ENCODE assay signal across 10 mouse cellular contexts in the genomic region with DNA sequence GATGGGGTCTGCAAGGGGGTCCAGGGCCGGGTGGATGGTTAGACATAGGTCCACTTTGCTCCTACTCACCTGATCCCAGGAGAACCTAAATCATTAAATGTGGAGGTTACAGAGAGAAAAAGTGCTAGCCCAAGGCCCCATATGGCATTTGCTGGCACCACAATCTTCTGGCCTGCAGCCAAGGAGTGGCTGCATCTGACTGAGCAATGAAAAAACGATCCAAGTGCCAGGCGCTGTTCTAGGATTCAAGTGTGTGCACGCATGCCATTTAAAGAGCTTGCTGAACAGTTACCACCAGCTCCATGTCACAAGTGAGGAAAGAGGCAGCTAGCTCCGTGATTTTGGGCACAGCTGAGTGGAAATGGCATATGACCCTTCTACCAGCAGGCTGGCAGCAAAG. TPM values are rescaled to one million over a fixed set of nuclear protein-coding genes. Genes with fewer than 3 reads are reported as not detected.
DNase-seq lines count a peak whose midpoint lies in the region; ATAC-seq and TF ChIP-seq lines count a peak whose summit lies in the region.
"Had no signal": no experiment of that assay in that cellular context is flagged by ENCODE, and none has a peak within 500 bp of the region (broad histone marks: within the 10 kb centered on the region; RNA-seq: fewer than 3 reads in every experiment).

No protein-coding gene starts in this region.

- H3K9me3 ChIP-seq in intestine, embryonic 16.5 days (ENCODE audit: control insufficient read depth, low read length) = no peaks in the 10 kb centered on the region
- H3K9me3 ChIP-seq: hindbrain, embryonic 15.5 days had no signal

- H3K4me3 ChIP-seq in gastrocnemius, adult 2 months = no peak overlapping the region
- H3K4me3 ChIP-seq in intestine, embryonic 16.5 days (ENCODE audit: low read length) = no peak overlapping the region
- H3K4me3 ChIP-seq: hindbrain, embryonic 15.5 days had no signal

- no peak for TF ChIP-seq CTCF in gastrocnemius, adult 2 months (IDR thresholded peaks at IDR 0.05)

- peak; percentile 54 for DNase-seq in gastrocnemius, adult 2 months
- DNase-seq in gastrocnemius, adult 18-20 months (ENCODE audit: low spot score) = no peak
- DNase-seq in urinary bladder, postnatal 14 days (ENCODE audit: low spot score) = peak; percentile 37
- DNase-seq in urinary bladder, adult 18-20 months (ENCODE audit: low spot score in 2 of 2) = no peak
- peak; percentile 77 for DNase-seq in kidney, postnatal 10 days
- peak; percentile 96 for DNase-seq in left cerebral cortex, postnatal 4 days

- H3K9ac ChIP-seq in intestine, embryonic 16.5 days (ENCODE audit: low read depth, low read length) = no peak overlapping the region
- H3K9ac ChIP-seq: hindbrain, embryonic 15.5 days had no signal

- no peaks in the 10 kb centered on the region for H3K36me3 ChIP-seq in intestine, embryonic 16.5 days (ENCODE audit: control insufficient read depth, insufficient read depth, low read length)
- H3K36me3 ChIP-seq: hindbrain, embryonic 15.5 days had no signal

- H3K27me3 ChIP-seq in intestine, embryonic 16.5 days (replicated peaks; ENCODE audit: control insufficient read depth, insufficient read depth, low read length) = no peaks in the 10 kb centered on the region
- H3K27me3 ChIP-seq: hindbrain, embryonic 15.5 days had no signal

- intact Hi-C loops in gastrocnemius, adult 2 months (cut with DNase I) = no loop called here
- intact Hi-C loops in left cerebral cortex, postnatal 4 days (cut with DNase I) = no loop called here

- no peak for ATAC-seq in intestine, embryonic 16.5 days
- no peak for ATAC-seq in erythroid progenitor cell, adult 5-6 weeks (replicated peaks; ENCODE audit: low FRiP score, poor library complexity, severe bottlenecking)

- 75% methylated on average over 5 of the region's 5 CpGs for WGBS in intestine, embryonic 16.5 days

- no peak overlapping the region for H3K27ac ChIP-seq in gastrocnemius, adult 2 months
- no peak overlapping the region for H3K27ac ChIP-seq in intestine, embryonic 16.5 days (ENCODE audit: low read length)
- H3K27ac ChIP-seq: hindbrain, embryonic 15.5 days had no signal

- H3K4me1 ChIP-seq in intestine, embryonic 16.5 days (ENCODE audit: control insufficient read depth, insufficient read depth, low read length) = peaks cover 5% of the 10 kb centered on the region

- no peak overlapping the region for H3K4me2 ChIP-seq in intestine, embryonic 16.5 days (ENCODE audit: low read depth, low read length)
- H3K4me2 ChIP-seq: hindbrain, embryonic 15.5 days had no signal

RNA-seq across cellular contexts. Expression of gene Ghrhr, which starts 23.8 kb away (rescaled TPM):
- total RNA-seq in gastrocnemius, adult 2 months (2021) = not detected
- total RNA-seq in gastrocnemius, adult 18-20 months (2021) = not detected
- not detected for total RNA-seq in left cerebral cortex, postnatal 4 days (2021)
- polyA plus RNA-seq in intestine, embryonic 16.5 days (2015; fragmentation: Nextera tagmentation; extraction: Ambion mirVana) = 0.32 and 0.46 TPM in 2 replicates
- total RNA-seq in erythroid progenitor cell, adult 5-6 weeks (2015; ENCODE audit: low replicate concordance) = 0.84 TPM in 1 of 2 replicates, not detected in the other
- total RNA-seq in erythroid progenitor cell, adult 5-6 weeks (2017; ENCODE audit: low replicate concordance) = not detected in 2 replicates
- total RNA-seq: common myeloid progenitor, adult 5-6 weeks had no signal
- polyA plus RNA-seq: hindbrain, embryonic 15.5 days had no signal

RNA-seq across cellular contexts. Expression of gene Adcyap1r1, which starts 51.9 kb away (rescaled TPM):
- total RNA-seq in gastrocnemius, adult 2 months (2021) = under 1 TPM; 0.87 to 0.92 TPM
- total RNA-seq in gastrocnemius, adult 18-20 months (2021) = 1 to 10 TPM in 1 of 2 experiments, under 1 TPM in 1; 0.88 to 1.4 TPM
- total RNA-seq in left cerebral cortex, postnatal 4 days (2021) = 100 to 1,000 TPM; 112 to 131 TPM
- 3.8 and 4.4 TPM in 2 replicates for polyA plus RNA-seq in intestine, embryonic 16.5 days (2015; fragmentation: Nextera tagmentation; extraction: Ambion mirVana)
- not detected in 2 replicates for total RNA-seq in erythroid progenitor cell, adult 5-6 weeks (2015; ENCODE audit: low replicate concordance)
- total RNA-seq in erythroid progenitor cell, adult 5-6 weeks (2017; ENCODE audit: low replicate concordance) = 0.26 TPM in 1 of 2 replicates, not detected in the other
- total RNA-seq: common myeloid progenitor, adult 5-6 weeks had no signal

Comparison
In these comparisons a context has a peak if more than half of its experiments do, and no peak if none do; other contexts are left out.
1. DNase-seq: peak in gastrocnemius, adult 2 months (single experiment), urinary bladder, postnatal 14 days (single experiment), kidney, postnatal 10 days (single experiment) and left cerebral cortex, postnatal 4 days (single experiment); none in gastrocnemius, adult 18-20 months (single experiment) and urinary bladder, adult 18-20 months (0 of 2).
2. RNA of gene Adcyap1r1, which starts 51.9 kb away (total RNA-seq): 112 to 131 TPM in left cerebral cortex, postnatal 4 days; 0.88 to 1.4 TPM in gastrocnemius, adult 18-20 months, 0.87 to 0.92 TPM in gastrocnemius, adult 2 months and 0.26 TPM in erythroid progenitor cell, adult 5-6 weeks; every median in the first group is over 10 times any median in the second.